Mouse (Mus musculus) embryonic fibroblast, embryonic 13.5 days (primary cell): Measurements from ENCODE around the gene Kcne3. TPM values are rescaled to one million over a fixed set of nuclear protein-coding genes. Genes with fewer than 3 reads are reported as not detected.

ENCODE experiments used
- H3K27ac ChIP-seq: 2 replicates; pipeline ENCODE4 v1.5.1; 2012; ENCODE audit warnings: low read length, control low read depth, inconsistent platforms; ENCODE audit not compliant: insufficient read depth
- H3K4me1 ChIP-seq: 2 replicates; pipeline ENCODE4 v1.6.1; 2011; ENCODE audit warnings: low read length; ENCODE audit not compliant: control insufficient read depth, insufficient read depth
- H3K4me3 ChIP-seq: 2 replicates; pipeline ENCODE4 v1.5.1; 2011; ENCODE audit warnings: mild to moderate bottlenecking, control low read depth, low read length; ENCODE audit not compliant: insufficient read depth
- CTCF ChIP-seq: IDR thresholded peaks from 2 replicates; pipeline ENCODE4 v1.5.1; 2011; ENCODE audit warnings: mild to moderate bottlenecking, control low read depth, low read length, moderate library complexity, borderline replicate concordance; ENCODE audit not compliant: insufficient read depth
- POLR2A ChIP-seq: IDR thresholded peaks from 2 replicates; pipeline ENCODE4 v1.6.1; 2011; ENCODE audit warnings: low read depth, mild to moderate bottlenecking, control low read depth, low read length, moderate library complexity
- polyA plus RNA-seq: library from polyadenylated mRNA; stranded (reverse); fragments of >200 nt; gene quantifications from 2 replicates; pipeline ENCODE4 v1.2.4, GENCODE M21; 2011; ENCODE audit warnings: low read depth; ENCODE audit not compliant: missing spikeins, insufficient read length

The Kcne3 gene
- not detected in 2 replicates for polyA plus RNA-seq

DNA sequence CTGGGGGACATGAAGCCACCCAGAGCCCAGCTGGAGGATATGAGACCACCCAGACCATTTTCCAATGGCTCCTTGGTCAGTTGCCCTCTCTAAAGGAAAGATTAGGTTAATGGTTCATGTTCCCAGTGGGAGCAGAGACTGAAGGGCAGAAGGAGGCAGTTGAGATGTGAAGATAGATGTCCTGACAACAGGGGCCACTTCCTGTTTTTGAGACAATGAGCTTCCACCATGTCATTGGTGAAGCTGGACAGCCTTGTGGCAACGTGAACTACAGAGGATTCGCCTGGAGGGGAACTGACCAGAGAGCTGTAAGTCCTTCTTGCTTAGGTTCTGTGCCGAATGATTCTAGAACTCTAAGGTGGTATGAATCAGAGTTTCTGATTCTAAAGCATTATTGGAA lies at the start of gene Kcne3:
Kcne3 (plus strand) TSS at position 234 of the 400 bp plus-strand sequence.
- H3K4me1 ChIP-seq: peaks cover 3% of the 10 kb centered on the region; the same call in 1 of the 2 replicates

DNA sequence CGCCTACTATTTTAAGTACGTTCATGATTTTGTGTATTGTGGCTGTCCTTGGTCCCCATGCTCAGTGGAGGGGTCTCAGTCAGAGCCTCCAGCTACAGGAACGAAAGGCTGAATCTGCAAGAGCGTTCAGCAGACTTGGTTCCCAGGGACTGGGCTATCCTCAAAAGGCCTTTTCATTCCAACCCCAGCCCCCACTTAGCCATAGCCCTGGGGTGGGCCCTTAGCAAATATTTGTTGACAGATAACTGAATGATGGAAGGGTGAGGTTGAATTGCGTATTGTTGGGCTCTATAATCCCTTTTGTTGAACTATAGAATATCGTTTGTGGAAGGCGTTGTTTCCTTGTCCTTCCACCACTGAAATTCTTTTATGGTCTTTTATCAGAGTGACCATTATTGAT lies 49.8 kb upstream of the Kcne3 start:
- TF ChIP-seq POLR2A (no peak), CTCF (no peak)
- no peaks in the 10 kb centered on the region for H3K4me1 ChIP-seq

More for the DNA sequence above, at the start of gene Kcne3:
- Histone ChIP-seq H3K27ac (no peak within 1 kb of the TSS), H3K4me3 (no peak within 1 kb of the TSS)
- TF ChIP-seq CTCF (no peak), POLR2A (no peak)

DNA sequence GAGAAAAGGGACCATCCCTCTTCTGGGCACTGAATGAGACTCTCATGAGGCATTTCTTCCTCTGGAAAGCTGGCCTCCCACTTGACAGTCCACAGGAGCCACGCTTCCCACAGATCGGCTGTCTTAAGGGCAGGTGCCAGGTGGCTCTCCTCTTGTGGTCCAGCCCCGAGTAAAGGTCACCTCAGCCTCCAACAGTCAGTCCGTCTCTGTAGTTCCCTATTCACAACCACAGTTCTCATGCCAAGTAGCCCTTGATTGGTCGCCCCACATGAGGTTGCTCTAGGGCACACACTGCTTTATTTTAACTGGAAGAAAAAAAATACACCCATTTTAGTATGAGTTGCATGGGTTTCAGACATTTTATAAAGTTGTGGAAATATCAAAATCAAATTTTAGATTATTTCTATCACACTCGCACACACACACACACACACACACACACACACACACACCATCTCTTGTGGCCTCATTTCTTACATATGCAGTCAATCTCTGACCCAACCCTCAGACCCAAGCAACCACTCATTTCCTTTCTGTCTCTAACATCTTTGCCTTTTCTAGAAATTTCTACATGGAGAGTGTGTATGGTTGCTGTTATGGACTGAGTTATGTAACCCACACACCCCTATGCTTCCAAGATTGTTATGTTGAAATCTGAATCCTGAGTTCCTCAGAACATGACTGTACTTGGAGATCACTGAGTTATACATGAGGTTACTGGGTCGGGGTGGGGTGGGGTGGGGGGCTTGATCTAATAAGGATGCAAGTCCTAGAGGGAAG lies 47.9 kb upstream of the Kcne3 start:
- no peak overlapping the region for H3K4me3 ChIP-seq
- H3K4me1 ChIP-seq: no peaks in the 10 kb centered on the region
- TF ChIP-seq CTCF (no peak), POLR2A (no peak)
- no peak overlapping the region for H3K27ac ChIP-seq

More for the DNA sequence above, 49.8 kb upstream of the Kcne3 start:
- Histone ChIP-seq H3K27ac (no peak overlapping the region), H3K4me3 (no peak overlapping the region)

DNA sequence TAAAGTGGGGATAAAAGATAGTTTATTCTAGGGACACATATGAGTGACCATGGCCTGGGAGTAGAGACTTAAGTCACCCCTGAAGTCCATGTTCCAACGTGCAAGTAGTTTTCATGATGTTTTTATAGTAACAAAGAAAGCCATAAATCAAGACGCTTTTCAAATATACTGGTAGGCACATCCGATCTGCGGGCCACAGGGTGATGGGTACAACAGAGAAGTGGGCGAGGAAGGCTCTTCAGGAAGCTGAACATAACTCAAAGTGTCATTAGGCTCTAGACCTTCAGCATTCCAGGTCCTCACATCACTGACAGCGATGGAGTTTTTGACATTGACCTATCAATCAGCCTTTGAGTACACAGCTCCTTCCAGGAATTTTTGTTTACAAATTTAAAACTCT lies 45.7 kb upstream of the Kcne3 start:
- no peak for TF ChIP-seq CTCF
- TF ChIP-seq POLR2A: no peak
- Histone ChIP-seq H3K4me1 (no peaks in the 10 kb centered on the region), H3K4me3 (no peak overlapping the region), H3K27ac (no peak overlapping the region)

DNA sequence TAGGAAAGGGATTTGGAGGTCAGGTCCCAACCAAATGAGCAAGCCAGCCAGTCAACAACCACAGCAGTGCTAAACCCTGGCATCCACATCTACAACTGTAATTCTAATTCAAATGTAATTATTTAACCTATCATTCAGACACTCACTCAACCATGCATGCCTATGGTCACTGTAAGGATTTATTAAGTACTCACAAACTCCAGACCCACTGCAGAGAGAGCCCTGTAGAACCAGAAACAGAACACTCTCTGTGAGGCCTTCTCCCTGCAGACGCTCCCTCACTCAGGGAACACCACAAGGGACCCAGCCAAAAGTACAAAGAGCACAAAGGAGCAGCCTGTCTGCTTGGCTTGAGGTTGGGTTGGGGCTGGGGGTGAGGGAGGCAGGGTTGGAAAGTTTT lies 43.9 kb upstream of the Kcne3 start:
- TF ChIP-seq POLR2A (no peak), CTCF (no peak)
- Histone ChIP-seq H3K27ac (no peak overlapping the region), H3K4me1 (no peaks in the 10 kb centered on the region), H3K4me3 (no peak overlapping the region)

DNA sequence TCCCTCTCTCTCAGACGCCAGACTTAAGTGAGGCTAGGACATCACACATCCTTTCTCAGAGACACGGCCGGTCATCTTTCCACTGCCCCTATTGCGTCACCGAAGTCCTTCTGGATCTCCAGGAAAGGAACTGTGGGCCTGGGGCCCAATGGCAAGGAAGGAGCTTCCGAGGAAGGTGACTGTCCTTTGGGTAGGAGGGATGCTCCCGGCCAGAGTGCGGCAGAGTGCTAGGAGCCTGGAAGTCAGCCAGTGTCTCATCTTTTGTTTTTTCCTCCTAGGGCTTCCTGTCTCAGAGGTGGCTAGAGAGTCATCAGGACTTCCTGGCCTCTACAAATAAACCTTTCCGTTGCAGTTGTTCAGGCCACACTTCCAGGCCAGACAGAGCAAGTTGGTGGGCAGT lies 39.3 kb upstream of the Kcne3 start:
- Histone ChIP-seq H3K4me3 (no peak overlapping the region), H3K27ac (no peak overlapping the region), H3K4me1 (no peaks in the 10 kb centered on the region)
- no peak for TF ChIP-seq CTCF

DNA sequence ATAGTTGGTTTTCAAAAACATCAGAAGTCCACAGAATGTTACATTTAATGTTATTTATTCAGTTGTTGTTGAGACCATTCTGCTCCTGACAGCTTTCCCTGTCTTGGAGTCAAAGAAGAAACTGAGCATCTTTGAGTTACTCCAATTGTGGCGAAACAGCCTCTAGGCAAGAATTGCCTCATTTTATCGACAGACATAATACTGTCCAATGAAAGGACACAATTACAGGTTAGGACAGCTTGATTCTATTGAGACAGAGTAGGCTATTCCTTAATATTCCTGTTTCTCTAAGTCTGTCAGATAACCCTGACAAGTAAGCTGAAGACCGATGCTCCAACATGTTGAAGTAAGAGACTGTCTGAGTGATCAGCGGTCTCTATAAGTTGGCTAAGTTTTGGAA lies 38.2 kb upstream of the Kcne3 start:
- Histone ChIP-seq H3K4me1 (no peaks in the 10 kb centered on the region), H3K27ac (no peak overlapping the region), H3K4me3 (no peak overlapping the region)
- TF ChIP-seq POLR2A (no peak), CTCF (no peak)

DNA sequence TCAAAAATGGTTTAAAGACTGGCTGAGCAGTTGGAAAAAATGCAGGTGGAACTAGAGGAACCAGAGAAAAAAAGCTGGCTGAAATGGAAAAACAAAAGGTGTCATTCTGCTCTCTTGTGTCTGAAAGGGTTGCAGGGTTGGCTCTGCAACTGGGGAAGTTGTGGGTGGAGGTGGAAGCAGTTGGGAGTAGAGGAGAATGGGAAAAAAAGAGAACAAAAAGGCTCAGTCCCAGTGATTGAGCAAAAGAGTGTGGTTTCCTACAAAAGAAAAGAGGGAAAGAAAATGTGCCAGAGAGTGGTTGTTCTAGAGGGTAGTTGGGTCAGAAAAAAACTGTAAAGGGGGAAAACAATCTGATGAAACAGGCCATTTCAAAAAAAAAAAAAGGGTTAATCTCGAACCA lies 35.7 kb upstream of the Kcne3 start:
- TF ChIP-seq CTCF: no peak
- no peak for TF ChIP-seq POLR2A
- Histone ChIP-seq H3K4me3 (no peak overlapping the region), H3K4me1 (no peaks in the 10 kb centered on the region), H3K27ac (no peak overlapping the region)

DNA sequence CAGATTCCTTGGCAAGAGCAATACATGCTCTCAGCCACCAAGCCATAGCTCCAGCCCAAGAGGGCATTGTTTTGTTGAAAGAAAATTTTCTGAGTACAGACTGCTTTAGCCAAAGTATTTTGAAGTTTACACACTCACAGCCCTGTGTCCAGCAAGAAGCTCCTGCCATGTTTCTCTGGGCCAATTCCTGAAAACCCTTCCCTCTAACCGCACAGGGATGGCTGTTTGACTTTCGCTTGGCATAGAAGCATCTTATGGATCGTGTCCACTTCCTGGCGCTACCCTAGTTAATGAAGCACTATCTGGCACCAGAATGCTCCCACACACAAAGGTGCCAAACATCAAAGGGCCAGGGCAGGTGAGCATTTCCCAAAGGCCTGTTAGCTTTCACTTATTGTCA lies 27.7 kb upstream of the Kcne3 start:
- H3K4me3 ChIP-seq: no peak overlapping the region
- no peaks in the 10 kb centered on the region for H3K4me1 ChIP-seq
- H3K27ac ChIP-seq: no peak overlapping the region
- TF ChIP-seq POLR2A (no peak), CTCF (no peak)

DNA sequence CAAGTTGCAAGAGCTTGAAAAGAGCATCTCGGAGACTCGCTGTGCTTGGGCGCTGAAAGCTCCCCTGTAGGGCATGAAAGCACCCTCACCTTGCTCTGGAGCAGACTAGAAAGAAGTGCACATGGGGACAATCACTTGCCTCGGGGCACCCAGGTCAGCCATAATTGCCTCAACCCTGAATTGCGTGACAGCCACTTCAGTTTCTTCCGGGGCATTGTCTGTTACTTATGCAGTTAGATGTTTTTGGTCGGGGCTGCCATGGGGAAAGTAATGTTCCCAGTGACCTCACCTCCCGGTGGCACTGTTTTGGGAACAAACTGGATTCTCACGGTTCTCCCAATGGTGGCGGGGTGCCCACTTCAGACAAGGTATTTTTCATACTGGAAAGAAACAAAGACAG lies 26.2 kb upstream of the Kcne3 start:
- Histone ChIP-seq H3K4me3 (no peak overlapping the region), H3K4me1 (no peaks in the 10 kb centered on the region), H3K27ac (no peak overlapping the region)
- TF ChIP-seq POLR2A: no peak
- TF ChIP-seq CTCF: no peak

DNA sequence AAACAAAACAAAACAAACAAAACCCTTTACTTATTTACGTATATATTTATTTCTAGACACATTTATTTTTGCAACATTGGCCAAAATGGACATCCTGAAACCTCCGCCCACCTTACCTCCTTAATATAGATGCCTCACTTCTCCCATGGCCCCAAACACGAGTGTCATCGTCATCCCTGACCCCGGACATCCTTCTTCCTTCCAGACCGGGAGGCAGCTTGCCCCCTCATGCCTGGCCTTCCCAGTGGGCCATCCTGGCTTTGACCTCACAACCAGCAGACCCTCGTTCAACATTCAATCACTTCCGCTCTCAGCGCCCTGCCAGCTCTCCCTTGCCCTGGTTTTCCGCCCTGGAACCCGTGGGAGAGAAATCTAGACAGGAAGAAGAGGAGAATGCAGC lies 25.7 kb upstream of the Kcne3 start:
- no peaks in the 10 kb centered on the region for H3K4me1 ChIP-seq
- no peak overlapping the region for H3K4me3 ChIP-seq
- H3K27ac ChIP-seq: no peak overlapping the region
- no peak for TF ChIP-seq CTCF
- no peak for TF ChIP-seq POLR2A
